Mouse (Mus musculus): Measurements from ENCODE around the gene Ascc2.

DNA sequence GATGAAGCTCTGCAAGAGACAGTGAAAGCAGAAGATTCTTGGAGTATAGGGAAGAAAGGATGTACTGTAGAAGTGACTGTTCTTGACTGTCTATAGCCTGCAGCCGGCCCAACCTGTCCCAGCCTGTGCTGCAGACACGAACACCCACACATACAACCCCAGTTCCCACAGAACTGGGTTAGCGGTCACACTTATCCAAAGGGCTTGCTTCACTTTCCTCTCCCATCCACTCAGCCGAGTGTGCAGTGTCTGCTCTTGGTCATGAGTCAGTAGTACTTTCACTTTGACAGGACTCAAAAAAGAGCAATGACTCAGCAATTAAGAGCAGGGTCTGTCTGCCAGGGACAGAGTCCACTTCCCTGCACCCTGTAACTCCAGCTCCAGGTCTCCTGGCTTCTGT, 23.8 kb downstream of the Ascc2 start:
- TF ChIP-seq CTCF (IDR thresholded peaks at IDR 0.05; ENCODE audit: extremely low read depth, insufficient read length, insufficient replicate concordance, low read depth, low read length) (no peak), POLR2A (IDR thresholded peaks at IDR 0.05; ENCODE audit: low read depth, low read length) (no peak)

All from small intestine, adult 2 months (tissue).